Mouse (Mus musculus) left cerebral cortex, adult 8-10 months (tissue): ENCODE data around the gene Fibcd1. TPM values are rescaled to one million over a fixed set of nuclear protein-coding genes. Genes with fewer than 3 reads are reported as not detected.

Experiments
- DNase-seq, 2 experiments: peaks; one replicate each; pipeline ENCODE4 v3.0.0; 2022; ENCODE audit warnings: low spot score in 2 of 2
- total RNA-seq, 4 experiments: library from RNA; stranded (reverse); gene quantifications; 2 replicates each; pipeline ENCODE4 v1.2.4; 2022

Fibcd1 gene
- 1 to 10 TPM; 6.9 to 9.0 (median 7.4) TPM for total RNA-seq

DNA sequence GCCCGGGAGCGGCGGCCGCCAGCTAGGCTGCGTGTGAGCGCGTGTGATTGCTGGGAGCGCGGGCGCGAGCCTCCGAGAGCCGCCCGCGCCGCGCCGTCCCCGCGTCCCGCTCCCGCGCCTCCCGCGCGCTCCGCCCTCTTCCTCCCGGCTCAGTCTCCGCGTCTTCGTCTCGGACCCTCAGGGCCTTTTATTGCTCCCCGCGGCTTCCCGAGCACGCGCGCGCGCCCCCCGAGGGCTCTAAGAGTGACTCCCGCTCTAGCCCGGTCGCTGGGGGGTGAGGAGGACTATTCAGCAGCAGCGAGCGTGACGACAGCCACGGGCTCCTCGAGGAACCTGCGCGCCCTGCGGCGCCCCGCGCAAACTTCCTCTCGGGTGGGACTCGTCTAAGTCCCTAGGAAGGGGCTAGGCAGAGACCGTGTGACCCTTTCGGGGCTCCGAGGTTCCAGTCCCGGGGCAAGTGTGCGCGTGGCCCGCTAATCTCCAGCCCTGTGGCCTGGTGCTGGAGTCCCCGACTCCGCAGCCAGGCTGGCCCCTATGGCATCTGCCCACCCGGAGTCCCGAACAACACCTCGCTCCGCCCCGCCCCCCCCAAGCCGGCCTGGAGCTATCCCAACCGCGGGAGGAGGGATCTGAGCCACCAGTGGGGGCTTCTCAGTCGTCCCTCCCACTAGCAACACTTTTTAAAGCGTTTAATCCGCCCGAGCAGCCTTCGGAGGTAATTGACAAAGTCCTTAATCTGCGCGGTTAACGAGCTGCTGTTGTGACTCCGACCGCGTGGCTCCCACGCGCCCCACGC is at the start of gene Fibcd1:
Fibcd1 (minus strand) TSS at position 110 of the 796 bp plus-strand sequence.
- DNase-seq: no peak

DNA sequence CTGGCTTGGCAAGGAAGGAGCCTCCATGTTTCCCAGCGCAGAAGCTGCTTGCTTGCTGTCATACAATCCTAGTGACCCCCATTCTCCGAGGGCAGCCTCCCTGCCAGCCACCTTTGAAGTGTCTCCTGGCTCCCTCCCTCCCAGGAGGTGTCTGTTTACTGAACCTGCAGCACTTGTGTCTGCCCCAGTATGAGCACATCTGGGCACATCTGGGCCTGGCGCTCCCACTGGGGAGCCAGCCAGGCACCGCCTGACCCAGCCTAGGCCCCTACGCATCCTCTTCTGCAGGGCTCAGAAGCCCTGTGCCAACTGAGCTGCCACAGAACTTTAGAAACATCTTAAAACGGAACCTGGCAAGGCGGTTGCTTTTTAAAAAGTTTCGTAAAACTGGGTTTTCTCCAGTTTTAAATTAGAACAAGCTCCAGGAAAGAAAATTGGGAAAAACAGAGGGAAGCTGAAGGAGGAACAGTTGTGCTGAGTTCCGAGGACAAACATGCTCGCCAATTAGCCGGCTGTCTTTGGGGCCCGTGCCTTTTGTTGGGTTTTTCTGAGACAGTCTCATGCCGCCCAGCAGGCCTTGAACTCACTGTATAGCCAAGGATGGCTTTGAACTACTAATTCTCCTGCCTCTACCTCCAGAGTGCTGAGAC is 48.5 kb upstream of the Fibcd1 start:
- DNase-seq: peak in 1 of 2 experiments; percentile 33

DNA sequence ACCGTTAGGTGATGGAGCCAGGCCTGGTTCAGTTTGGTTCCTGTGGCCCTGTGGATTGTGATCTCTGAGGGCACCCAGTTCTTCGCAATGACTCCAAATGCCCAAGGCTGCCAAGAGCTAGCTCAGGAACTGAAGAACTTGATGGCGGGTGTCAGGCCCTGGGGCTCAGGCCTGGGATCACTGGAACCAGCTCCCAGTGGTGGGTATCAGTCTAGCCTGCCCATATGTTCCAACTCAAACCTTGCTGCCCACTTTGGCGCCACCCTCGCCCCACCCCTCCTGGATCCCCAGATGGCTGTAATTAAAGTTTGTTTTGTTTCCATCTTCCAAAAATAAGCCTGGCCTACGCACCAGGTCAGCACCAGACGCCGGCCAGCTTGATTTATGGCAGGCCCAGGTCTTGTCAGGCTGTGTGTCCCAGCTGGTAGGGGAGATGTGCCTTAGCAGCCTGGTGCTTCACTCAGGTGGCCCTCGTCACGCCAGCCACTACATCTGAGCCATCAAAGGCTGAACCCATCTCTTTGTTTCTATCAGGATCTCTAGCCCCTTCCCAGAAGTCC is 47.4 kb upstream of the Fibcd1 start:
- DNase-seq: no peak

DNA sequence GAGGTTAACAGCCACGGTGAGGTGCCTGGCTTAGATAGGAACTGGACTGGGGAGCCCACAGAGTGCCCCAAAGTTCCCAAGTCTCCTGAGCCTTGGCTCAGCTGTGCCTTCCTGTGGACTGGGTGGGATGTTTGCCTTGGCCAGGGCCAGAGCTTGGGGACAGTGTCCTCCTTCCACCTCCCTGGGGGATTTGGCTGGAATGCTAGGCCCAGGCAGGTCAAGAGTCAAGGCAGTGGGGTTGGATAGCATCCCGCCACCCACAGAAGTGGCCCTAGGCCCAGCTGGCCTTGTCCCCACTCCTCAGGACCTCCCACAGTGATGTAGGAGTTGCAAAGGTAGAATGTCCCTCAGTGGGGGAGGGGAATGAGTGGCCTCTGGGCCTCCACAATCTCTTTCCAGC is 45.4 kb upstream of the Fibcd1 start:
- no peak for DNase-seq

DNA sequence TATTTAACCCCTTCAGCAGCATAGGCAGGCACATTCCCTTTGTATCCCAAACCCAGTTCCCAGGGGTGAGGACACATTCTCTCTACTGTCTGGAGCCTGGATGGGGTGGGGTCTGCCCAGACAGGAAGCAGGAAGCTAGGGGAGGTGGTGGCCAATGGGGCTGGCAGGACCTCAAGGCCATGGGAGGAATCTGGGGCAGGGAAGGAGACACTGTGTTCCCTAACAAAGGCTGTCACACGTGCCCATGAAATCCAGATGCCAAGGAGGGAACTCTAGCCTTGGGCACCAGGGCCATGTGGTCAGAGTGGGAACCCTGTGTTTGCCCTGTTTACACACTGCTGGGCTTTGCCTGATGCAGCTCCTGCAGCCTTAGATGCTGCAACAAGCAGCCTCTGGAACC is 43.1 kb upstream of the Fibcd1 start:
- DNase-seq: no peak

DNA sequence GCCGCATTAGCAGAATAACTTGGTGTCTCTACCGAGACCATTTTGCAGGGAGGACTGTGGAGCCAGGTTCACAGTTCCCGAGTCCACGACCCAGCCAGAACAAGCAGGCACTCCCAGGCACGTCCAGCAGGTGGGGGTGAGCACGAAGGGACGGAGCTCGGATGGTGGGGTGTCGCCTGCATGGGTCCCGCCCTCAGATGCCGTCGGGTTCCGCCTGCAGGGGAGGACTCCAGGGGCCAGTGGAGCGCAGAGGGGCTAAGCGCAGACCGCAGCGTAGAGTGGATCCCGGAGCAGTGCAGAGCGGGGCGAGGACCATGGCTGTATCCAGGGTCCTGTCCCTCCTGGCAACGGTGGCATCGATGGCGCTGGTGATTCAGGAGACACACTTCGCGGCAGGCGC is 41.2 kb upstream of the Fibcd1 start, which contains the start of gene Lamc3:
Lamc3 (plus strand) TSS at position 262 of the 400 bp plus-strand sequence.
- DNase-seq: no peak

DNA sequence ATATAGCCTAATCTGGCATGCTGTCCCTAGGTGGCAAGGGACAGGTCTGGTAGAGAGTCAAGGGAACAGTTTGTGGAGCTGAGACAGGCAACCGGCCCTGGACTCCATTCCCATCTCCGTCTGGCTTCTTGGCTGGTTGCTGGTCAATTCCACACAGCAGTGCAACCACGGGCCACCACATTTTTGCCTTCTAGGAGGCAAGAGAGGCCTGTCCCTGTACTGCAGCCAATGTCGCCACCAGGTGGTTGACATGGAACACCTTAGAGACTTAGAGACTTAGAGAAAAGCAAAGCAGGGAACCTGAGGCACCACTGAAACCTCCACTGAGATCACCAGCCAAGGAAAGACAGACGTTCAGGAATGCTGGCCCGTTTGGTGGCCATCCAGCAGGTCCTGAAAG is 39.0 kb upstream of the Fibcd1 start:
- no peak for DNase-seq

DNA sequence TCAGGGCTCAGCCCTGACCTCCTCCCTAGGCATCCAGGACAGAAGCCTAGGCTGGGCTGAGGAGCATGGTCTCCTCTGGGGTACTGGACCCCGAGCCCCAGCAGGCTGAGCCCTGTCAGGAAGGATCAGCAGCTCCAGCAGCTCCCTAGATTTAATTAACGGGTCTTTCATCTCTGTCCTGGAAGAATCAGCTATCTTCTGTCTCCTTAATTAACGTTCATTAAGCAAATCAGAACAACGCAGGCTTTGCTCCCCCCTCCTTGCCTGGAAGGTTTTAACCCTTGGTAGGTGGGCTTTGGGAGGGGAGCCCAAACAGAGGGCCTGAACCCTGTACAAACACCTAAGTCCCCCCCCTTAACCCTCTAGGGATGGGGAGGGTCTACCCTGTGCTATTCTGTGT is 37.3 kb upstream of the Fibcd1 start:
- DNase-seq: no peak

DNA sequence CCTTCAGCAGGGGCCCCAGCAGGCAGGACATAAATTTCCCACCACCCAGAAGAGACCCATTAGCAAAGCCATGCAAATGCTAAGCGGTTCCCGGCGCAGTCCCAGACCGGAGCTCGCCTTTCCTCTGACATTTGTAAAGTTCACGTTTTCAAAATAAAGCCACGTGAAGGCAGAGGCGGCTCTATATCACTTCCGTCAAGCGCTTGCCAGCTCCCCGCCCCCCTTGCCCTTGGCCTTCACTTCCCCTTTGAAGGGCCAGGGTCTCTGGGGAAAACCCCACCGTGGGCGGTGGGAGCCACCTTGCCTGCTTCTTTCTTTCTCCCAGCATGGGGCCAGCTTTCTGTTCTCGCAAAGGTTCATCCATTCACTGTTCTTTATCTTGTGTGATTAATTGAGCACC is 35.1 kb upstream of the Fibcd1 start:
- DNase-seq: no peak

DNA sequence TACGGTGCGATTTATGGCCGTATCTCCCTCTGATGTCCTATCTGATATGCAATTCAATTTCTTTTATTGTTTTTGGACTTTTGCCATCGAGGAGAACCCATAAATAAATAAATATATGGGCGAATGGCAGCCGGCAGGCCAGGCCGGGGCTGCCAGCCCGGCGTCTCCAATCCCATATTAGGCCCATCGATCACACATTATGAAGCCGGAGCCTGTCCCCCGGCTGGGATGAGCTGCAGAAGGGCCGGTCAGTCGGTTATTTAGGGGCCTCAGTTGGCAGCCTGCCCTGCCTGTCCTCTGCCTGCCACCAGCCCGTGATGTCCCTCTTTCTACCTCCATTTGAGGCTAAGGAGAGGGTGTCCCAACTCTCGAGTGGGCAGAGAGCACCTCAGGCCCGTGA is 32.8 kb upstream of the Fibcd1 start:
- no peak for DNase-seq

DNA sequence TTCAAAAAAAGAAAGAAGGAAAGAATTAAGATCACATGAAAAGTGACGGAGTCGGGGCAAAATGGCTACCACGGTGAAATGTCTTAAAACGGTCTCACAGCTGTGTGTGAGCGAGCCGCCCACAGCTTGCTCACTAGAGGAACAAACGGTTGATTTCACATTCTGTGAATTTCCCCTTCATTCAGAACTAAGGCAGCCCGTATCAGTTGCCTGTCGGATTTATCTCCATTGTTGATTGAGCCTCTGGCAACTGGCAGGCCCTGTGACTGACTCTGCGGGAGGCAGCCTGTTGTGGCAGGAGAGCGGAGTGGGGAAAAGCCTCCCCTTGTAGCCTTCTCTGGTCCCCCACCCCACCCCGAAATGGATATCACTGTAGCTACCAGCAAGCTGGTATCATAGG is 30.6 kb upstream of the Fibcd1 start:
- no peak for DNase-seq

DNA sequence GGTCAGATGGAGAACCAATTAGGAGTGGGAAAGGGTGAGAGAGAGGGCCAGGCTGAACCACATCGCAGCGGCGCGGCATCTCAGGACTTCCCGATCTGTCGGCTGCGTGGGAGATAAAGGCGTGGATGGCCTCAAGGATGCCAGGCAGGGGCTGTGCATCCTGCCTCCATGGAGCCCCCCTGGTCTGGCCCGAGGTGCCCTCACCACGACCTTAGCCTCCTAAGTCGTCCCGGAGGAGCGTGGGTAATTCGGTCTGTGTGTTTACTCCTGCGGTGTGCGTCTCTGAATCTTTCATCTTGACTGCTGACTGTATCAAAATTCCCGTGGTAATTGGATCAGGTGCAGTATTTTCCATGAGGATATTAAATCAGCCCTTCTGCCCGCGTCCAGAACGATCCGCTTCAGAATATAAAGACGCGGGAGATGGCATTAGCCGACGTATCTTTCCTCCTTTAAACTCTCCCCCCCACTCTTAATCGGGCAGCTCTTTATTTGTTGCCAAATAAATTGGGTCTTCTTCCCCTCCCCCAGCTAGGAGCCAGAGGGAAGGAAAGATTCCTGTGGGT is 28.6 kb upstream of the Fibcd1 start:
- DNase-seq: no peak

DNA sequence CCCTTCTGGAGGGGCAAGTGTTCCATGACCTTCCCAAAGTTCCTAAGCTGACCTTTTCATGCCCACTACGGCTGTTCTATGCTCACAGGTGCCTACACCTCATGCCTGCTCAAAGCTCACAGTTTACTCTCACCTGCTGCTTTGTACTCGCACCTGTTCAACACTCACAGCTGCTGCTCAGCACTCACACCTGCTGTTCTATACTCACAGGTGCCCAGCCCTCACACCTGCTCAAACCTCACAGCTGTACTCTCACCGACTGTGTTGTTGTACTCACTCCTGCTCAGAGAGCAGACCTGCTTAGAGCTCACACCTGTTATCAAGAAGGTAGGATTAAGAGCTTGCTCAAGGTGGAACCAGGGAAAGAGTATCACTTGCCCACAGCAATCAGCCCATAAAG is 24.9 kb upstream of the Fibcd1 start:
- DNase-seq: no peak

DNA sequence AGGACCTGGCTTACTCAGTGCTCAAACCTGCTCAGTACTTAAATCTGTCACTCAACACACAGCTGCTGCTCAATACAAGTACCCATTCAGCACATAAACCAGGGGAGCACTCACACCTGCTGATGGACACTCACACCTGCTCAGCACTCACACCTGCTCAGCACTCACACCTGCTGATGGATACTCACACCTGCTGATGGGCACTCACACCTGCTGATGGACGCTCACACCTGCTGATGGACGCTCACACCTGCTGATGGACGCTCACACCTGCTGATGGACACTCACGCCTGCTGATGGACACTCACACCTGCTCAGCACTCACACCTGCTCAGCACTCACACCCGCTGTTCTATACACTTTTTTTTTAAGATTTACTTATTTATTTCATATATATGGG is 23.9 kb upstream of the Fibcd1 start:
- DNase-seq: no peak

DNA sequence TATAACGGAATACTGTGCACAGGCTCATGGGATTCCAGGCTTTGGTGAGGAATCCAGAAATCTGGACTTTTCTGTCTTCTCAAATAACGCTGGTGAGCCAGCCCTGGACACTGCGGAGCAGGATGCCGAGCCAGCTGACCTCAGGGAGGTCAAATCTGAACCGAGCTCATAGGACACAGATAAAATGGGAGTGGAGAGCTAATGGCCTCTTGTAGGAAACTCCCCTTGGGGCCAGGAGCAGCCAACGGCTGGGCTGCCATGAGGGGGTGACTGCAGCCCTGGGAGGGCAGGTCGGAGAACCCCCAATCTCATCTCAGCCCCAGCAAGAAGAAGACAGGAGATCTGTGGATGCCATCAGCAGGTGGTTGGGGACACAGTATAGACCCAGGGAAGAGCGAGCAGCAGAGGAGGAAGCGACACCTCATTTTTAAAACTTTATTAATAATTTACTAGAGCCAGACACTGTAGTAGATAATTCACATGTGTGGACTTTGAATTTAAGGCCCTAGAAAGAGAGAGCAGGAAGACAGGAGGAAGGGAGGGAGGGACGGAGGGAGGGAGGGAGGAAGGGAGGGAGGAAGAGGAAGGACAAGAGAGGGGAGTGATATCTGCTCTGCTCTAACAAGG is 22.8 kb upstream of the Fibcd1 start:
- no peak for DNase-seq

DNA sequence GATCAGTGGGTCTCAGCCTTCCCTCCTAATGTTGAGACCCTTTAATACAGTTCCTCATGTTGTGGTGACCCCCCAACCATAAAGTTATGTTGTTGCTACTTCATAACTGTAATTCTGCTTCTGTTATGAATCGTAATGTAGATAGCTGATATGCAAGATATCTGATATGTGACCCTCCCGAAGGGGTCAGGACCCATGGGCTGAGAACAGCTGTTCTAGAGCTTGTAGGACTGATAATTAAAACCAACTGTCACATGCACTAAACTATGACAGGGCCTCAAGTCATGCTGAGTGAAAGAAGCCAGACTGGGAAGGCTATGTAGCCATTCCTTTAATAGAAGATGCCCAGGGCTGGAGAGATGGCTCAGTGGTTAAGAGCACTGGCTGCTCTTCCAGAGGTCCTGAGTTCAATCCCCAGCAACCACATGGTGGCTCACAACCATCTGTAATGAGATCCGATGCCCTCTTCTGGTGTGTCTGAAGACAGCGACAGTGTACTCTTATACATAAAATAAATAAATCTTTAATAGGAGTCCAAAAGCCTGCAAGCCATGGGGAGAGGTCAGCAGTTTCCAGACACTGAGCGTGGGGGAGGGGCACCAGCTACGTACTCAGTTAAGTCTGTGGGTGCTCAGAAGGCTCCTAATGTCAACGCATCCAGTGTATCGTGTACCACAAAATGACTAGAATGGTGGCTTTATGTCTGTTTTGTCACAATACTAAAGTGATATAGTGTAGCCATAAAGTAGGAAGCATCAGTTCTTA is 22.1 kb upstream of the Fibcd1 start:
- DNase-seq: no peak

DNA sequence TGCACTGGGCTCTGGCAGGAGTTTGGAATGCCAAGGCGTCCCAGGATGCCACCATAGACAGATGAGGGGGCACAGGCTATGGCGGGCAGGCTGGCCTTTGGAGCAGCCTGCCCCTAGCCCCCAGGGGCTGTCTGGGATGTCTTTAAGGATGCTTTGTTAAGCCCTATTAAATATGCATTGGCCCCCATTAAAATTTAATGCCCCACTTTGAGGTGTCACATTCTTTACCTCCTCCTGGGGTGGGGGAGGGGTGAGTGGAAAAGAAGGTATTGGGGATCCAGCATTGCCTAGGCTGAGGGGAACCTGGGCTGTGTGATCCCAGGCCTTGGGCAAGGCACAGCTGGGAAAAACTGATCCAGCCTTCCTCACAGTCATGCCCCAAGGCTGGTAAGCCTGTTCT is 20.0 kb upstream of the Fibcd1 start:
- DNase-seq: no peak

DNA sequence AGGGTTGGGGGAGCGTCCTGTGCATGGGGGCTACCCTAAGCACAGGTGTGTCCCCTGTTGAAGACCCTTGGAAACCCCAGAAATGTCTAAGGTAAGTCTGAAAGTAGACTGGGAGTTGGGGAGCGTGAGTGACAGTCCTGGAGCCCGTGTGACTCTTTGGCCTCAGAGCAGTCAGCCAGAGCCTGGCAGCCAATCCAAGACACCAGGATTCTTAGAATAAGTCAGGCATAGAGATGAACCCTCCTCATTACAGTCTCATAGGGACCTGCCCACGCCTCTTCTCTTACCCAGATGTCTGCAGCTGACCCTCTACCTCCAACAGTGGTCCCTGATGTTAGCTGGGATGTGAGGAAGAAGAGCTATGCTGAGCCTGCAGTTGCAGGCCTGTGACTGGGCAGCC is 19.5 kb upstream of the Fibcd1 start:
- DNase-seq: no peak

DNA sequence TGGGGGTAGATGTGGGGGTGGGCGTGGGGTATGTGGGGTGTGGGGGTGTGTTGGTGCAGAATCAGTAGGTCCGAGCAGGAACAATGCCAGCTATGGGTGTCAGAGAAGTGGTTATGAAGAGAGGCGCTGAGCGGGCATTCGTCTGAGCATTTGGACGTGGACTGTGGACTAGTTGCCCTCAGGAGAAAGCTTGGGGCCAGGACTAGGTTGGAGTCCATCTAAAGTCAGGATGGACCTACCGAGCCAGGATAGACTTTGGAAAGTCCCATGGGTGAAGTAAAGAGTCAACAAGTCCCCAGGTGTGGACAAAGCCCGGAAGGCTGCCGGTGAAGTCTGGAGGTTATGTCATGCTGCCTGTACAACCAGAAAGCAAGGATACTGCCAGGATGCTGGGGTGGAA is 19.1 kb upstream of the Fibcd1 start:
- no peak for DNase-seq

DNA sequence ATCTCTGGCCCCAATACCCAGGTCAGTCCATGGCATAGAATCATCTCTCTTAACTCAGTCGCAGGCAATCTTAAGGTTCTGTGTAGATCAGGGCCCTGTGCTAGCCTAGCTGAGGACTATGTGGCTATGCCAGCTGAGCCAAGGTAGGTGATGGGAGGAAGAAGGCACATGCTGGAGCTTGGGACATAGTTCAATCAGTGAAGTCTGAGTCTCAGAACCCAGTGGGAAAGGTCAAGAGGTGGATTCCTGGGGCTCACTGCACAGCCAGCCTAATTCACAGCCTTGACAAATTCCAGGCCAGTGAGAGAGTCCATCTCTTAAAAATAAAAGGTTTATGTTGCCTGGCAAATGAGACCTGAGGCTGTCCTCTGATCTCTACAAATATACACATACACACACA is 18.0 kb upstream of the Fibcd1 start:
- no peak for DNase-seq

DNA sequence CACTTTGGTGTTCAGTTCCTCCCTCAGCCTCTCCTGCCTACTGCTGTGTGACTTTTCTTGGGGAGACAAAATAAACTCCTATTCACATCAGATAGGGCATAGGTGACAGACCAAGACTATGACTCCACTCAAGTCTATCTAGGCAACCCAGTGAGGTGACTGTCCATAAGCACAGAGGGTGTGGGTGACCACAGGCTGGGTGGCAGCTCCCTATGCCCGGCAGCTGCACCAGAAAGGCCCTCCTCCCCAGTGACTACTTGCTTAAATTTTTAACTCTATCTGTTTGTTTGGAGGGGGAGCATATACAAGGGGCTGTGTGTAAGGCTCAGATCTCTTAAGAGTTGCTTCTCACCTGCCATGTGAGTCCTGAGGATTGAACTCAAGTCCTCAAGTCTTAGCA is 17.1 kb upstream of the Fibcd1 start:
- no peak for DNase-seq
